Mouse (Mus musculus): ENCODE data around the gene Gtf2e1.

The Gtf2e1 gene

DNA sequence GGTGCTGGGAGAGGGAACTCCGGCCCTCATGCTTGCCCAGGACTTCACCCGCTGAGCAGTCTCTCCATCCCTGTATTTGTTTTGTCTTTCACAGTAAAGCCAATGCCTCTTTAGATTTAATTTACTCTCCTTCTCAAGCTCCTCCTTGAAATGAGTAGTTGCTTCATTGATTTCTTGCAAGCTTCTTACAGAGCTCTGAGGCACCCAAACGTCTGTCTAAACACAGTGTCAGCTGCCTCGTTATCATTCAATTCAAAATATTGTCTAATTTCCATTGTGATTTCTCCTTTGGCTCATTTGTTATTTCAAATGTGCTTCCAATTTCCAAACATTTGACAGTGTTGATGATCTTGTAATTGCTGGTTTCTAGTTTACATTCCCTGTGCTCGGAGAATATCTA is 6.7 kb upstream of the Gtf2e1 start:
- no peak for DNase-seq (ENCODE audit: low spot score)

DNA sequence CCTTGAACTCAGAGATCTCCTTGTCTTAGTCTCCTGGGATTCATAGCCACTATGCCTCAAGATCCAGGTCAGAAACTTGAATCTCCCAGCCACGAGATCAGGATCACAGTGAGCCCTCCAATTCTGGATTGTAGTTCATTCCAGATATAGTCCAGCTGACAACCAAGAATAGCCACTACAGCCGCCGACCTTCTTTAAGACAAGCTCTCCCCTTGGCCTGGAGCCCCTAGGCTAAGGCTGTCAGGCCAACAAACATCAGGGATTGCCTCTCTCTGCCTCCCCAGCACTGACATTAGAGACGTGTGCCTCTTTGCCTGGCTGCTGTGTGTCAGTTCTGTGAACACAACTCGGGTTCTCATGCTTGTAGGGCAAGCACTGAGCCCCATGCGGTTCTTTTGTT is 1.2 kb upstream of the Gtf2e1 start:
- no peak for DNase-seq (ENCODE audit: low spot score)

DNA sequence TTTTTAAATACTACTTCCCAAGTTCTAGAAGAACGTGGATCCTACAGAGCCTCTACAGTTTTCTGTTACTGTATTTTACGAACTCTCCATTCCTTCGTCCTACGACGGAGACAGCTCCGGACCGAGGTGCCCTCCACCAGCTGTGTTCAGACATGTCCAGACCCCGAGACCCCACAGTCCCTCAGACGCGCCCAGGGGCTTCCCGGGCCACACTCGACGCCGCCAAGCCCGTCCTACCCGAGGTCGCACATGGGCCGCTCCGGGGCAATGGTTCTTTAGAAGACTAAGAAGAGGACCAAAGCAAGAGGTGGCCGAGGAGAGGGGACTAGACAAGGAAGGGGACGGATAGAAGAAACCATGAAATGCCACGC is 364 bp downstream of the Gtf2e1 start:
- no peak for DNase-seq (ENCODE audit: low spot score)

DNA sequence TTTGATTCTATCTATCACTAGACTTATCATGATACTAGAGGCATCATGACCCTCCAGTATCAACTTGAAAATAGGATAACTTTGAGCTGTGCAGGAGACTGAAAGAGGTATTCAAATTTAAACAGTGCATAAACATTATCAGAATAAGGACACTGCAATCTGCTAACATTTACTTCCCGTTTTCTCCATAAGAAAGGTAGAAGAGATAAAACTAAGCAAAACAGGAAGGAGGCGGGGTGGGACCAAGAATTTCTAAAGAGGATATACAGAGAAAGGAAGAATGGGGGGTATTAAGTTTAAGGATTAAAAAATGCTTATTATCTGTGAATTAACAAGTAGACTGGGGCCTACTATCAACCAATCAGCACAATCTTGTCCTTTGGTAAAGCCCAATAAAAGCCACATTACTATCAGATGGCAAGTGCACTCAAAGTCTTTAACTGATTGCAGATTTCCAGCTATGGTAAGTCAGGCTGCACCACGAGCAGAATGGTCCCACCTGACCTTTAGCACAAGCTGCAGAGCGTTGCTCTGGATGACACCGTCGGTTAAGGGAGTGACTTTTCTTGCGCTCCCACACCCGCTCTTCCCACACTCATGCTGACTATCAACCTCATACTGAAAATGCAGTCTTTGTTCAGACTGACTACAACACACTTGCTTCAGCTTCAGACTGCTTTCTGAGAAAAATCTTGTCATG is 6.1 kb downstream of the Gtf2e1 start:
- DNase-seq (ENCODE audit: low spot score) = no peak

DNA sequence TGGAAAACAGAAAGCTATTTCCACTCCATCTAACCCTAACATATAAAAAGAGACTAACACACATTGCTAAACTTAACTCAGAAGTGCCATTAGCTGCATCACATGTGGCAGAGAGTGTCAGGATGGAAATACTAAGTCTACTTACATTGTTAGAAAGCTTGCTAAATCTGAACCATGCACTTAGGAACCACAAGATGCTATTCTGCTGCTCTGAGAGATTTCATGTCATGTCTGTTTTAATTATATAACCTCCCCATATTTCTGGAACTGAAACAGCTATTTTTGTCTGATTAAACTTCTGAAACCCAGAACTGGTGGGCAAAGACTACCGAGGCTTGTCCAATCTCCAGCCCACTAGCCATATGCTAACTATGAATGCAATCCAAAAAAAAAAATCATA is 7.5 kb downstream of the Gtf2e1 start:
- no peak for DNase-seq (ENCODE audit: low spot score)

DNA sequence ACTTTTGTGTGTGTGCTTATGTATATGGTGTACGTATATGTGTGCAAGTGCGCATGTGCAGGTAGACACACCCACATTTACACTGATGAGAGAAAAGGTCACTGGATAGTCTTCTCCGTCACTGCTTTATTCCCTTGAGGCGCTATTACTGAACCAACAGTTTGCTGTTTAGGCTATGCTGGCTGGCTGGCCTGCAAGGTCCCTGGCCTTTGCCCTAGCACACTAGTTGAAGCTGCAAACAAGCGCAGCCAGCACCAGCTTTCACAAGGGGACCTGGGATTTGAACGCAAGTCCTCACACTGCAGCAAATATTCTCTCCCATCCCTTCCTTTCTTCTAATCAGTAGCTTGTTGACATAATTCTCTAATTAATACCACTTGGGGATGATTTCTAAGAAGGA is 9.4 kb downstream of the Gtf2e1 start:
- no peak for DNase-seq (ENCODE audit: low spot score)

DNA sequence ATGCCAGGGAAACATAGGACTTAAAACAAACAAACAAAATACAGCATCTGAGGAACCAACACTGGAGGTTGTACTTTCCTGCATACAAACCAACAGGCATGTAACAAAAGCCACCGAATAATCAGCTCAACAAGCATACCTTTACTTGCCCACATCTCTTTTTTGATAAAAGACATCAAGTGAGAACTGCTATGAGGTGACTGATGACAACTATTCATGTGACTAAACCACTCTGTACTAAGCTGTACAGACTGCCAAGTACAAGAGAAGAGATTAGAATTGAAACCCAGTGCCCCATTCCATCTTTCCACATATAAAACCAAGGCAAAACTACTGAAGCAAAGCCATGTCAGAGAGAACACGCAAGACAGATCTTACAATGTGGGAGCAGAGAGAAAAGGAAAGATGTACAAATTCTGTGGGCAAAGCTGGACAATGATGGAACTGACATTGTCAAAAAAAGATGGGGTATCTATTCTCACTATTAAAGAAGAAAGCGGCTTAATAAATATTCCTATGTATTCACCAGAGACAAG is 12.8 kb downstream of the Gtf2e1 start:
- no peak for DNase-seq (ENCODE audit: low spot score)

DNA sequence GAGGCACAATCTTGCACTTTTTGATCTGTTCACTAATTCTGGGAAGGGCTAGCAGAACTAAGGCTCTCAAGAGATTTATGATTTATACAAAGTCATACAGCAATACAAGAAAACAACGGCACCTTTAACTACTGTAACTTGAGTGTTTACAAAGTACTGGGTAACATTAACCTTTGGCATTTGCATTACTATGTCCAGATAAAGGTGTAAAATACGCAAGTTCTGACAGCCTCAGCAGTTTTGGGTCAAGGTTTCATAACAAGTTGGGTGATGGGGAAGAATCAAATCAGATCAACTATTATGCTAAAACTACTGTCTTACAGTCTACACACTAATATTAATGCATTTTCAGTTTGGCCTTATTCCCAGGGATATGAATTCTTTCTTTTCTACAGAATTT is 14.5 kb downstream of the Gtf2e1 start:
- DNase-seq (ENCODE audit: low spot score) = no peak

DNA sequence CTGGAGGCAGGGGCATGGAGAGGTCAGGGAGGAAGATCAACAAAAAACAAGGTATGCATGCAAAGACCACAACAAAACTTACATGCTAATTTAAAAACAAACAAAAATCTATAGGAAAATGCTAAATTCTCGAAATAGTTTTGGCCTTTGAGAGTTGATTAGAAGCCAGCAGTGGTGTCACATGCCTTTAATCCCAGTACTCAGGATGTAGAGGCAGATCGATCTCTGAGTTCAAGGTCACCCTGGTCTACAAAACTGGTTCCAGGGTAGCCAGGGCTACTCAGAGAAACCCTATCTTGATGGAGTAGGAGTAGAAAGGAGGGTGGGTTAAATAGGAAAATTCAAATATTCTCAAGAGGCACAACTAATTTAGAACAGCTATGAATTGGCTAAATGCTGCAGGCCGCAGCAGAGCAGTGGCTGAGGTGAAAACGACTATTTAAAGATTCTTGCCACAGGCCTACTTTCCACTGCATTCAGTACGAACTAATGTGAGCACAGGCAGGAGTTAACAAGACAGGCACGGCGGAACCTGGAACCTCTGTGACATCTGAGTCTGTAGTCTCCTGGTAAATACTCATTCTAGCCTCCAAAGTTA is 17.4 kb downstream of the Gtf2e1 start:
- DNase-seq (ENCODE audit: low spot score) = no peak

DNA sequence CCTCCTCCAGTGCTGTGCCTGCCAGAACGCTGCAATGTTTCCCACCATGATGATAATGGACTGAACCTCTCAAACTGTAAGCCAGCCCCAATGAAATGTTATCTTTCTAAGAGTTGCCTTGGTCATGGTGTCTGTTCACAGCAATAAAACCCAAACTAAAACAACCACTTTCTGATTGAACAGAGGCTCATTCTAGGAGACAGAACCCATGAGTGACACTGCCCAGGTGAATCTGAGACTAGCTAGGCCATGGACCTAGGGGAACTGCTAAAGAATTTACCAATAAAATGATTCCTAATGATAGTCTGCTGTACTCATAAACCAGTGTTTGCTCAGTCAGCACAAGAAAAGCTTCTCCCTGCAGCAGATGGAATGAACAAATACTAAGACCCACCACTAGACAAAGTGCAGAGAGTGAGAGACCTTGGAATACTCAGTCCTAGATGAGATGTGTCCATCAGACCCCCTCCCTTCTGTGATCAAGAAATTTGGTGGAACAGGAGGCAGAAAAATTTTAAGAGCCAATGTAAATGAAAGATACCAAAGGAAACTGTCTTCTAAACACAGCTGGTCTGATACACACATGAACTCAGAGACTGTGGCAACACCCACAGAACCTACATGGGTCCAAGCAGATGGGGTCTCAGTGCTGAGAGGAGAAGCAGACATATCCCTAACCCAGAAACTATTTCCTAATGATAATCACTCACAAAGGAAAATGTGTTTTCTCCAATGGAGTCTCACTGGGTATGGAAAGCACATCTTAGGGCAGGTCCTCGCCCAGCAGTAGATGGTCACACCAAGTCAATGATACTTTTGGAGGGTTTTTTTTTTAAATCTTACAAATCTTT is 19.2 kb downstream of the Gtf2e1 start:
- no peak for DNase-seq (ENCODE audit: low spot score)

DNA sequence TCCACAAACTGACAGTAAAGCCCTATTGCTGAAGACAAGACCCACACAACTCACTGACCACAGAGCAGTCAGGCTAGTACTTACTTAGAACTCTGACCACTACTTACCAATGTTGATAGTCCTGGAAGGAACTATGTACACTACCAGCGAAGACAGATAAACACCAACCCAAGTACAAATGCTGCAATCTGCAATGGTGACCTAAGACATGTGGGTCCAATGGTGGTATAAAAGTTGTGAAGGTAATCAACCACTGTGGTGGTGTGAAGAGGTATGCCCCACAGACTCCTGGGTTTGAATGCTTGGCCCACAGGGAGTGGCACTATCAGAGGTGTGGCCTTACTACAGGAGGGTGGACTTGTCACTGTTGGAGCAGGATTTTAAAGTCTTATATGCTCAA is 19.9 kb downstream of the Gtf2e1 start:
- DNase-seq (ENCODE audit: low spot score) = no peak

DNA sequence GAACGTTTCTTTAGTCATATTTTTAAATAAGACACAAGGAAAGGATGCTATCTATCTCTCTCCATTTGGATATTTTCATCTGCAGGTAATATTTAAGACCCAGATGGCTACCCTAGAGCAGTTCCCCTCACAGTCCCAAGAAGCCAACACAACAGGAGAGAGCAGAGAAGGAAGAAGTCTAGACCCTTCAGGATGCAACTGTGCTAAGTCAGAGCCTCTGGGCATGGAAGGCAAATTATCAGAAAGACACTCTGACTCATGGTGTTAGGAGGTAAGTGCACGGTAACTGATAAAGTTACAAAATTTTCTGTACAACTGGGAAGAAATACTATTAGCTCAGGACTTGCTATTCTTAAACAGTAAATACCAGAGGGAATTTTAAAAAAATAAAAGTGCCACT is 20.9 kb downstream of the Gtf2e1 start:
- DNase-seq (ENCODE audit: low spot score) = no peak

DNA sequence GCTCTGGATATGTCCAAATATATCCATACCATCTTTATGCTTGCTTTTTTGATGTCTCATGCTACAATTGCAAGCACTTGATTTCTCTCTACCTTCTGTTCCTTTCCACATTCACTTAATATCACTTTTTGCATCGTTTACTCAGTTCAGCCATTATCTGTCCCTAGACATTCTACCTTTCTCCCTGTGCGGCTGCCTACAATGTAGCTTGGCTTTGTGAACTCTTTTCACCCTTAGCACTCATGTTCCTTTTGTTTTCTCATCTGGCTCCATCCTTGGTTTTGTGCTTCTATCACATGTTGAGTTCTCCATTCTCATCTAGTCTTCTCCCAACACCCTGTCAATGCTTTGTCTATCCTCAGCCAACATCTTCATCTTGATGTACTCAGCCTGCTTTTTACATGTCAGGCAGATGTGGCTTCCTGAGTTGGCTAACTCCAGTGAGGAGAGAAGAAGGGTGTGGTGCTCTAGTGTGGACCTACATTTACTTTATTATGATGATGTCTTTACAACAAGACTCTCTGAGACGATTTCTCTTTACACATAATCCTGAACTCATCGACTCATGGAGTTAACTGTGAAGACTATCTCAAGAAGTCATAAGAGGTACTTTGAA is 21.9 kb downstream of the Gtf2e1 start:
- no peak for DNase-seq (ENCODE audit: low spot score)

DNA sequence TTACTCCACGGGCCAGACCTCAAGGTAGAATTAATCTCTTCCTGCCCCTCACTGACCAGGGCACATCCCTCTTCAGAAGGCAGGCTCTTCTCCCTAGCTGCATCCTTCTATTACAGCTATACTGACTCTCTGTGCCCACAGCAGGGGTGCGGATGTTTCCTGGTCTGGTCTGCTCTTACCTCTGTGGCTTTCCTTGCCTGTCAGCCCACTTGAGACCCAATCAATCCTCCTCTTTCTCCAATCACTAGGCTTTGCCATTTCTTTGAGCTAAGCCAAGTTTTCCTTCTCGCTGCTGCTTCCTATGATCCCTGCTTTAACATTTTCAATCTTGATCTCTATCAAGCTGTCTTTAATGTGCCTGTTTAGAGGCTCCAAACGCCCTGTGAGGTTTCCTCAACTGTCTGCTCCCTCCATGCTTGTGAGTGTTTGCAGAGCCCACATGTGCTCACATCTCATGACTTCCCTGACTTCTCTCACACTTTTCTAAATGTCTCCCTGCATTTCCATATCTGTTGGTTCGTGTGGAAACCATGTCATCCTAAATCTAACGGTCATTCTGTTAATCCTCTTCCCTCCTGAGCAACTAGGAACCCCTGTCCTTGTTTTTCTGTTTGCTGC is 23.1 kb downstream of the Gtf2e1 start:
- DNase-seq (ENCODE audit: low spot score) = no peak

DNA sequence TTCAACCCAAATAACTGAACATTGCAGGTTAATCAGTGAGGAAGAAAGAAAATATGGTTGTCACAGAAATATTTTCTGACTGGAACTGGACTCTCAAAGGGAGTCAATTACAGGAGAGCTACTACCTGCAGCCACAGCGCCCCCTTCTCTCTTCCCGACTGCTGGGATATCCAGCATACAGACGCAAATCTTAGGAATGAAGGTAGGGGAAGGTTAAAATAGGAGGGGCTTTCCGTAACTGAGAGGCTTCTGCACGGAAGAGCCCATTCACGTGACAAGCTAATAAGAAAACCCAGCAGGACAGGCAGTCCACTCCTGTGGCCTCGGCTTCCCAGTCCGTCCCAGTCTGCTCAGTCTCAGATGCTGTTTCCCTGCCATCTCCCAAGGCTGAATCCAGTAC is 24.9 kb downstream of the Gtf2e1 start:
- no peak for DNase-seq (ENCODE audit: low spot score)

DNA sequence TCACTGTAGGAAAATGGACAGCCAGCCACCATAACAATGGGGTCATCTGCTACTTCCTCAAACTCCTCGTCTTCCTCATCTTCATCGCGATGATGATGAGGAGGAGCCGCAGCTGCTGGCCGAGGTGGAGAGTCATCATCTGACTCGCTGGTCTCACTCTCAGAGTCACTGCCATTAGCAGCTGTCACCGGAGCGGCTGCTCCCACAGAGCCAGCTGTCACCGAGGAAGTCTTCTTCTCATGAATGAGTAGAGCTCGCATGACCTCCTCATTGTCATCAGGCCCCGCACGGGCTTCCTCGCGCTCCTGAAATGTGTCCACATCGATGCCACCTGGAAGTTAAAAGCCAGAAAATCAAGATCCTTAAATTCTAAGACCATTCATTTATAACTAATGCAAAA is 28.1 kb downstream of the Gtf2e1 start:
- DNase-seq (ENCODE audit: low spot score) = no peak

DNA sequence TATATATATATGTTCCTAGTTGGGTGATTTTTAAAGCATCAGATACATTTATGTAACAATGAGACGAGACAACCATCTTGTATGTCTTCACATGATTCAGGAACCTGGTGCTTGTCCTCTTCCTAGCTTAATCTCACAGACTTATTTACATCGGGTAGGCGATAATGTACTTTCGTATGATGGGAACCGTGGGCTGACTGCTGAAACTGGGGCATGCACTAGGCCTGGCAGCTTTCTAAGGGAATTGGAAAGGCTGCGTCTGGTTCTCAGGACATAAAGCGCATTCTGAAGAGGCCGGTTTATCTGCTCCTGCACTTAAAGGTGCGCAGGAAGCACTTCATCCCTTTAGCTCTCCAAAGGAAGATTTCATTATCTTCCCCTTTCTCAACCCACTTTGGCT is 32.8 kb downstream of the Gtf2e1 start:
- DNase-seq (ENCODE audit: low spot score) = no peak

DNA sequence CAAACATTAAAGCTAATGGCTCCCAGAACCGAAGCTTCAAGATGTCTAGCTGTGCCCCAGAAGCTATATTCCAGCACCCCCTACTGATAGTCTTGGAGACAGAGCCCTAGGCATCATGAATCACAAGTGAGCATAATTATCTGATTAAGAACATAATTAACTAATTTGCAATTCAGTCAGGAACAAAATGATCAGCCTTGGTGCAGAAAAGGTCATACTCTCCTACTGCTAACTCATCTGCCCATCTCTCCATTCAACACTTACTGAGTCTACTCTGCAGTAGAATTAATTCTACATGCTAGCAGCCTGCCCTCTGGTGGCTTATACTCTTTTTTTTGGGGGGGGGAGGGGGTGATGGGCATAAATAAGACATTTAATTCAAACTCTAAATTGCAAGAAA is 35.1 kb downstream of the Gtf2e1 start:
- DNase-seq (ENCODE audit: low spot score) = no peak

DNA sequence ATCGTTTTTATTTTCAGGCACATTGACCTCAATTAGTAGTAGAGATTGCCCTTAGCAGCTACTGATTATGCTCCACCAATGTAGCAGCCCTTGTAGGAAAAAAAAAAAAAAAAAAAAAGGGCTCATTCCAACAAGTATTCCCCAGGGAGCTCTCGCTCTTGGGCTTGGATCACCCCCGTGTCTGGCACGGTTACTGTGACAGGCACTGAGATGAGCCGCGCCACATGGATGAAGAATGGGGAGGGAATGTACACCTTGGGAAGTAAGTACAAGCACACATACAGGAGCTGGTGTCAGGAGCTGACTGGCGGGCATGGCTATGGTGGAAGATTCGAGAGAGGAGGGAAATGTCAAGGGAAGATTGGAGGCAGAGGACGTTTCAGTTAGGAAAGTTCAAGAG is 41.0 kb downstream of the Gtf2e1 start:
- DNase-seq (ENCODE audit: low spot score) = no peak

DNA sequence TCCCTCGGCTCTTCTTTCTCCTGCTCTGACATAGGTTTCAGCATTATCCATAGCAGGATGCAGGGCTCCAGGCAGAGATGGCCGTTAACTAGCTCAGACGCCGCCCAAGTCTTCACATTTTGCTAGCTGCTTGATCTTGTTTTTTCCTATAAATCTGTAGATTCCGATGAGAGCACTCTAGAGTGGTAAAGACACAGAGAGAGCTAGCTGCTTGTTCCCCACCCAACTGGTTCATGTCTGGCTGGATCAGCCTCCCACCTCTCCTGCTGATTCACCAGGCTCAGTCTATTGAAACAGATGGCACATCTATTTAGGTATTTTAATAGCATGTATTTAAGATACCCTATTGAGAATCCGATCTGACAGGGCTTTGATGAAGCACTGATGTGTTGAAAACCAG is 44.6 kb downstream of the Gtf2e1 start:
- DNase-seq (ENCODE audit: low spot score) = no peak

DNA sequence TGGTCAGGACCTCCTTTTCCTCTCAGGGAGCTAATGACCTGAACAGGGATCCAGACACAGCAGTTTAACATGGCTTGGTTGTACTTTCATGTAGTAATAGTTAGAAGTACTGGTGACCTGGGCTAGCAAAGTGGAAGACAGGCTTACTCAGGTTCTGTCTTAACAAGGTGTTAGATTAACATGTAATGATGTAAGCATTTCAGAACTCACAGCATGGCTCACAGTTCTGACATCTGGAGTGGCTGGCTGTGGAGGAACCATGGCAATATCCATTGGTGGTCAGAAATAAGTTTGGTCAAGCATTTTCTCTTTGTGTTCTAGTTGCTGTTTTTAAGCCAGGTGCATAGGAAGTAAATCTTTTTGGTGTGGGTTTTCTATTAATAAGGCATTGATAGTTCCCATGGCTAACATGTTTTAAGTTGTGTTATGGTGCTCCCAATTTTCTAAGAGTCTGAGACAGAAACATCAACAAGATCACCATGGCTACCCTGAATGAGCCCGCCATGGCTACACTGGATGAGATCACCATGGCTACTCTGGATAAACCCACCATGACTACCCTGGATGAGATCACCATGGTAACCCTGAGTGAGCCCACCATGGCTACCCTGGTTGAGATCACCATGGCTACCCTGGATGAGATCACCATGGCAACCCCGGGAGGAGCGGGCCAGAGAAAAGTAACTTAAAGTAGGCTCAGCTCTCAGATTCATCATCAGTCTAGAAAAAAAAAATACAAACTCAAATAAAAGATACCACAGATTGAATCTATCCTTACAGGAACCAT is 52.6 kb downstream of the Gtf2e1 start:
- no peak for DNase-seq (ENCODE audit: low spot score)

All from spleen, adult 12 weeks (tissue).